Mouse (Mus musculus): ENCODE data around the gene Ifna15.

DNA sequence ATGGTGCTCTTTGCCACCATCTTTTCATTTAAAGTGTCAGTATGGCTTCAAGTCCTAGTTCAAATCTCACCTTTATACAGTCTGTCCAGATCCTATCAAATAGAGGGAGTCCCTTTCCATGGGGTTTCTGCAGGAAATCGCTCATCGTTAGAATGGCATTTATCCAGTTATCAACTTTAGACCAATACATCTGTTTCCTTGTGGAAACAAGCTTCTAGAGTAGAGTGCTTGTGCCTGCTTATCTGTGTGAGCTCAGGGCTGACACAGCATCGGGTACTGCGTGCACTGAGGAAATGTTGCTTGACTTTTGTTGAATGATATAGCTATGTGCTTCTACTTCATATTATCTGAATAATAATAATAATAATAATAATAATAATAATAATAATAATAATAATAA is 44.3 kb downstream of the Ifna15 start:
- TF ChIP-seq POLR2A (IDR thresholded peaks at IDR 0.05; ENCODE audit: control insufficient read depth, extremely low read depth, insufficient read depth, low read length, poor library complexity), result no peak
- TF ChIP-seq CTCF (IDR thresholded peaks at IDR 0.05; ENCODE audit: borderline replicate concordance, control insufficient read depth, extremely low read depth, insufficient read depth, low read length, poor library complexity), result no peak
